Mouse (Mus musculus): ENCODE measurements around the gene Cfap54.

Cfap54 gene

GRCm38 (mm10) chr10:93053867-93054266 is 27.6 kb downstream of the Cfap54 start:
- no peak for DNase-seq (ENCODE audit: low spot score in 2 of 2)

GRCm38 (mm10) chr10:93053315-93053714 is 28.1 kb downstream of the Cfap54 start:
- no peak for DNase-seq (ENCODE audit: low spot score in 2 of 2)

- DNase-seq (ENCODE audit: low spot score in 2 of 2) = peak; percentile 61 to 73
Measured at GRCm38 (mm10) chr10:93051016-93051726, 30.2 kb downstream of the Cfap54 start.

- DNase-seq (ENCODE audit: low spot score in 2 of 2) = no peak
Measured at GRCm38 (mm10) chr10:93050571-93050970, 30.8 kb downstream of the Cfap54 start.

- no peak for DNase-seq (ENCODE audit: low spot score in 2 of 2)
Measured at GRCm38 (mm10) chr10:93043195-93043594, 38.2 kb downstream of the Cfap54 start.

- DNase-seq (ENCODE audit: low spot score in 2 of 2) = no peak
Measured at GRCm38 (mm10) chr10:93041850-93042249, 39.6 kb downstream of the Cfap54 start.

GRCm38 (mm10) chr10:93041392-93041791 is 40.0 kb downstream of the Cfap54 start:
- no peak for DNase-seq (ENCODE audit: low spot score in 2 of 2)

GRCm38 (mm10) chr10:93036532-93036931 is 44.9 kb downstream of the Cfap54 start:
- DNase-seq (ENCODE audit: low spot score in 2 of 2) = no peak

- no peak for DNase-seq (ENCODE audit: low spot score in 2 of 2)
Measured at GRCm38 (mm10) chr10:93035489-93035888, 45.9 kb downstream of the Cfap54 start.

- no peak for DNase-seq (ENCODE audit: low spot score in 2 of 2)
Measured at GRCm38 (mm10) chr10:93023295-93023694, 58.1 kb downstream of the Cfap54 start.

- DNase-seq (ENCODE audit: low spot score in 2 of 2) = peak in 1 of 2 experiments; percentile 55
Measured at GRCm38 (mm10) chr10:93014059-93014795, 67.2 kb downstream of the Cfap54 start.

- no peak for DNase-seq (ENCODE audit: low spot score in 2 of 2)
Measured at GRCm38 (mm10) chr10:93011085-93011484, 70.3 kb downstream of the Cfap54 start.

- DNase-seq (ENCODE audit: low spot score in 2 of 2) = no peak
Measured at GRCm38 (mm10) chr10:93006970-93007369, 74.4 kb downstream of the Cfap54 start.

- DNase-seq (ENCODE audit: low spot score in 2 of 2) = no peak
Measured at GRCm38 (mm10) chr10:93006405-93006804, 75.0 kb downstream of the Cfap54 start.

GRCm38 (mm10) chr10:92998536-92998935 is 82.9 kb downstream of the Cfap54 start:
- DNase-seq (ENCODE audit: low spot score in 2 of 2) = no peak

- no peak for DNase-seq (ENCODE audit: low spot score in 2 of 2)
Measured at GRCm38 (mm10) chr10:92995186-92995585, 86.2 kb downstream of the Cfap54 start.

GRCm38 (mm10) chr10:92994340-92994739 is 87.1 kb downstream of the Cfap54 start:
- no peak for DNase-seq (ENCODE audit: low spot score in 2 of 2)

GRCm38 (mm10) chr10:92992526-92992925 is 88.9 kb downstream of the Cfap54 start:
- no peak for DNase-seq (ENCODE audit: low spot score in 2 of 2)

- DNase-seq (ENCODE audit: low spot score in 2 of 2) = no peak
Measured at GRCm38 (mm10) chr10:92990576-92990975, 90.8 kb downstream of the Cfap54 start.

- no peak for DNase-seq (ENCODE audit: low spot score in 2 of 2)
Measured at GRCm38 (mm10) chr10:92965134-92965533, 116.3 kb downstream of the Cfap54 start.

GRCm38 (mm10) chr10:92950044-92950443 is 131.4 kb downstream of the Cfap54 start:
- DNase-seq (ENCODE audit: low spot score in 2 of 2) = no peak

- DNase-seq (ENCODE audit: low spot score in 2 of 2) = no peak
Measured at GRCm38 (mm10) chr10:92942848-92943645, 138.4 kb downstream of the Cfap54 start.

All from frontal cortex, postnatal 14 days (tissue).